Mouse (Mus musculus): ENCODE measurements around the gene Olfr31.

The Olfr31 gene

GRCm38 (mm10) chr14:14353740-14354510 lies 31.3 kb downstream of the Olfr31 start:
- DNase-seq (ENCODE audit: extremely low read depth, insufficient read length, low spot score), result no peak

GRCm38 (mm10) chr14:14354511-14355359 lies 32.1 kb downstream of the Olfr31 start:
- no peak for DNase-seq (ENCODE audit: extremely low read depth, insufficient read length, low spot score)

GRCm38 (mm10) chr14:14355360-14355646 lies 32.7 kb downstream of the Olfr31 start:
- no peak for DNase-seq (ENCODE audit: extremely low read depth, insufficient read length, low spot score)

Data from 3134 (cell line).